Mouse (Mus musculus) megakaryocyte, embryonic 14.5 days (primary cell): ENCODE measurements at regions not wholly inside any gene's neighbourhood (a gene's known extent, or its start where the extent isn't known, plus 50 kb on each side); places are given as distances from the start of the nearest gene placed in this dataset.

Experiments
- FLI1 ChIP-seq: IDR thresholded peaks from 2 replicates; pipeline ENCODE4 v1.6.1; 2012; ENCODE audit warnings: low read length, inconsistent platforms, mixed read lengths
- GATA1 ChIP-seq: IDR thresholded peaks from 3 replicates; pipeline ENCODE4 v1.6.1; 2012; ENCODE audit warnings: mixed read lengths, low read length, inconsistent platforms, borderline replicate concordance

GRCm38 (mm10) chr1:119115106-119115674, 61.8 kb upstream of the Gli2 start:
- no peak for TF ChIP-seq GATA1
- no peak for TF ChIP-seq FLI1
